8 mouse cellular contexts compared by ENCODE assay signal in genomic region chr7:44469677-44470675, GRCm38 (mm10). TPM values are rescaled to one million over a fixed set of nuclear protein-coding genes. Genes with fewer than 3 reads are reported as not detected.
DNase-seq lines count a peak whose midpoint lies in the region; ATAC-seq and TF ChIP-seq lines count a peak whose summit lies in the region.

No protein-coding gene starts in this region.

- no peak overlapping the region; the same call in 1 of the 2 replicates for H3K4me2 ChIP-seq in neural tube, embryonic 14.5 days (ENCODE audit: low read depth, low read length)

- no peaks in the 10 kb centered on the region for H3K9me3 ChIP-seq in limb, embryonic 10.5 days (replicated peaks)
- no peaks in the 10 kb centered on the region for H3K9me3 ChIP-seq in neural tube, embryonic 14.5 days (ENCODE audit: control insufficient read depth, low read length)

- no peak for ATAC-seq in neural tube, embryonic 14.5 days (ENCODE audit: low read depth)

- peaks cover 4% of the 10 kb centered on the region for H3K36me3 ChIP-seq in limb, embryonic 10.5 days
- H3K36me3 ChIP-seq in neural tube, embryonic 14.5 days (ENCODE audit: control insufficient read depth, insufficient read depth, low read length) = no peaks in the 10 kb centered on the region

- peaks cover 50% of the 10 kb centered on the region for H3K4me1 ChIP-seq in limb, embryonic 10.5 days
- peaks cover 15% of the 10 kb centered on the region for H3K4me1 ChIP-seq in neural tube, embryonic 14.5 days (ENCODE audit: control insufficient read depth, insufficient read depth, low read length)

- 86% methylated on average over 16 of the region's 16 CpGs for WGBS in limb, embryonic 10.5 days
- WGBS in neural tube, embryonic 14.5 days = 87% methylated on average over 16 of the region's 16 CpGs

- H3K4me3 ChIP-seq in gastrocnemius, adult 2 months = no peak overlapping the region
- peak overlapping the region; percentile 17; the same call in 1 of the 2 replicates for H3K4me3 ChIP-seq in limb, embryonic 10.5 days
- H3K4me3 ChIP-seq in neural tube, embryonic 14.5 days (ENCODE audit: low read depth, low read length) = no peak overlapping the region

- intact Hi-C loops in gastrocnemius, adult 2 months (cut with DNase I) = loop anchor here (5.0 kb wide), 1 partner anchor 93 kb away; no protein-coding TSS in a partner anchor
- intact Hi-C loops in gastrocnemius, postnatal 36 days (cut with DNase I) = no loop called here

- DNase-seq in gastrocnemius, adult 2 months = no peak
- no peak for DNase-seq in gastrocnemius, postnatal 36 days
- peak; percentile 7 for DNase-seq in right cerebral cortex, postnatal 25 days
- DNase-seq in right cerebral cortex, postnatal 14 days = no peak
- no peak for DNase-seq in limb, embryonic 10.5 days (ENCODE audit: low spot score)
- no peak for DNase-seq in adrenal gland, adult 18-20 months (ENCODE audit: low spot score in 2 of 2)
- DNase-seq in lung, postnatal 25 days (ENCODE audit: low spot score) = no peak

- no peak overlapping the region for H3K9ac ChIP-seq in neural tube, embryonic 14.5 days (replicated peaks; ENCODE audit: low read depth, low read length)

- peaks cover 40% of the 10 kb centered on the region for H3K27me3 ChIP-seq in limb, embryonic 10.5 days (ENCODE audit: low read depth, poor library complexity, severe bottlenecking)
- H3K27me3 ChIP-seq in neural tube, embryonic 14.5 days (ENCODE audit: control insufficient read depth, insufficient read depth, low read length) = no peaks in the 10 kb centered on the region

- H3K27ac ChIP-seq in gastrocnemius, adult 2 months = peak overlapping the region; percentile 91
- peak overlapping the region; percentile 42; the same call in 1 of the 2 replicates for H3K27ac ChIP-seq in limb, embryonic 10.5 days
- H3K27ac ChIP-seq in neural tube, embryonic 14.5 days (ENCODE audit: low read depth, low read length) = peak overlapping the region; percentile 89; the same call in 1 of the 2 replicates

- no peak for TF ChIP-seq CTCF in gastrocnemius, adult 2 months (IDR thresholded peaks at IDR 0.05)

RNA-seq across cellular contexts. Expression of gene Josd2, which starts 2.2 kb away (rescaled TPM):
- 10 to 100 TPM; 51.0 to 57.0 TPM for total RNA-seq in gastrocnemius, adult 2 months (2021)
- 10 to 100 TPM; 48.7 to 49.2 TPM for total RNA-seq in gastrocnemius, postnatal 36 days (2021)
- 72.6 and 73.3 TPM in 2 replicates for polyA plus RNA-seq in limb, embryonic 10.5 days (2016; fragmentation: Nextera tagmentation; extraction: Ambion mirVana)
- 26.9 and 33.4 TPM in 2 replicates for polyA plus RNA-seq in neural tube, embryonic 14.5 days (2014; fragmentation: Nextera tagmentation; extraction: Ambion mirVana)
- total RNA-seq in adrenal gland, adult 18-20 months (2021) = 10 to 100 TPM; 40.0 to 42.6 TPM

RNA-seq across cellular contexts. Expression of gene Aspdh, which starts 4.8 kb away (rescaled TPM):
- not detected for total RNA-seq in gastrocnemius, adult 2 months (2021)
- not detected for total RNA-seq in gastrocnemius, postnatal 36 days (2021)
- polyA plus RNA-seq in limb, embryonic 10.5 days (2016; fragmentation: Nextera tagmentation; extraction: Ambion mirVana) = not detected in 2 replicates
- 3.3 and 5.2 TPM in 2 replicates for polyA plus RNA-seq in neural tube, embryonic 14.5 days (2014; fragmentation: Nextera tagmentation; extraction: Ambion mirVana)
- total RNA-seq in adrenal gland, adult 18-20 months (2021) = not detected

RNA-seq across cellular contexts. Expression of gene Emc10, which starts 26.4 kb away (rescaled TPM):
- total RNA-seq in gastrocnemius, adult 2 months (2021) = 10 to 100 TPM; 43.6 to 52.2 TPM
- 10 to 100 TPM; 42.4 to 43.5 TPM for total RNA-seq in gastrocnemius, postnatal 36 days (2021)
- polyA plus RNA-seq in limb, embryonic 10.5 days (2016; fragmentation: Nextera tagmentation; extraction: Ambion mirVana) = 78.6 and 91.4 TPM in 2 replicates
- 153 and 162 TPM in 2 replicates for polyA plus RNA-seq in neural tube, embryonic 14.5 days (2014; fragmentation: Nextera tagmentation; extraction: Ambion mirVana)
- 100 to 1,000 TPM in 1 of 2 experiments, 10 to 100 TPM in 1; 95.4 to 101 TPM for total RNA-seq in adrenal gland, adult 18-20 months (2021)

RNA-seq across cellular contexts. Expression of gene Fam71e1, which starts 26.4 kb away (rescaled TPM):
- 1 to 10 TPM; 2.4 to 5.5 TPM for total RNA-seq in gastrocnemius, adult 2 months (2021)
- total RNA-seq in gastrocnemius, postnatal 36 days (2021) = 1 to 10 TPM; 3.9 to 4.4 TPM
- polyA plus RNA-seq in limb, embryonic 10.5 days (2016; fragmentation: Nextera tagmentation; extraction: Ambion mirVana) = 10.6 and 16.5 TPM in 2 replicates
- 19.5 and 24.9 TPM in 2 replicates for polyA plus RNA-seq in neural tube, embryonic 14.5 days (2014; fragmentation: Nextera tagmentation; extraction: Ambion mirVana)
- total RNA-seq in adrenal gland, adult 18-20 months (2021) = 1 to 10 TPM; 5.6 to 8.9 TPM

RNA-seq across cellular contexts. Expression of gene Lrrc4b, which starts 41.2 kb away (rescaled TPM):
- total RNA-seq in gastrocnemius, adult 2 months (2021) = not detected
- total RNA-seq in gastrocnemius, postnatal 36 days (2021) = under 1 TPM in 1 of 2 experiments, not detected in 1; 0.20 TPM
- polyA plus RNA-seq in limb, embryonic 10.5 days (2016; fragmentation: Nextera tagmentation; extraction: Ambion mirVana) = 0.06 and 0.21 TPM in 2 replicates
- 21.9 and 28.1 TPM in 2 replicates for polyA plus RNA-seq in neural tube, embryonic 14.5 days (2014; fragmentation: Nextera tagmentation; extraction: Ambion mirVana)
- 1 to 10 TPM; 5.0 to 7.3 TPM for total RNA-seq in adrenal gland, adult 18-20 months (2021)
